Mouse (Mus musculus) intestine, embryonic 15.5 days (tissue): ENCODE measurements around the gene Ift74. TPM values are rescaled to one million over a fixed set of nuclear protein-coding genes. Genes with fewer than 3 reads are reported as not detected.
"Not testable (repeated sequence)": the region's sequence is repeated elsewhere in the genome, so short reads cannot be mapped to it uniquely, and the experiment has no call there.

Source experiments
- ATAC-seq: fragments of 200-750 bp; cut with Nextera tagmentation; 2 replicates; pipeline ENCODE4 v1.8.0; 2017; ENCODE audit warnings: moderate TSS enrichment, moderate library complexity
- H3K27ac ChIP-seq: fragments of 300-500 bp; sonication (generic); 2 replicates; pipeline ENCODE4 v1.5.1; 2015; ENCODE audit warnings: mild to moderate bottlenecking, inconsistent platforms
- H3K27me3 ChIP-seq: fragments of 300-500 bp; sonication (generic); replicated peaks from 2 replicates; pipeline ENCODE4 v1.6.1; 2015; ENCODE audit warnings: inconsistent platforms
- H3K36me3 ChIP-seq: fragments of 300-500 bp; sonication (generic); 2 replicates; pipeline ENCODE4 v1.6.1; 2015; ENCODE audit warnings: inconsistent platforms
- H3K4me1 ChIP-seq: fragments of 300-500 bp; sonication (generic); replicated peaks from 2 replicates; pipeline ENCODE4 v1.6.1; 2015; ENCODE audit warnings: inconsistent platforms
- H3K4me2 ChIP-seq: fragments of 300-500 bp; sonication (generic); replicated peaks from 2 replicates; pipeline ENCODE4 v1.6.1; 2015; ENCODE audit warnings: mild to moderate bottlenecking, inconsistent platforms
- H3K4me3 ChIP-seq: fragments of 300-500 bp; sonication (generic); replicated peaks from 2 replicates; pipeline ENCODE4 v1.5.1; 2015; ENCODE audit warnings: inconsistent platforms
- H3K9ac ChIP-seq: fragments of 300-500 bp; sonication (generic); 2 replicates; pipeline ENCODE4 v1.6.1; 2015; ENCODE audit warnings: inconsistent platforms
- H3K9me3 ChIP-seq: fragments of 300-500 bp; sonication (generic); 2 replicates; pipeline ENCODE4 v1.6.1; 2016; ENCODE audit warnings: inconsistent platforms
- WGBS: fragments of 180-500 bp; shearing (Covaris S2); methylation state at CpG from one replicate; pipeline ENCODE4 v1.1.7; 2015; 5-methylcytosine and 5-hydroxymethylcytosine counted together
- polyA plus RNA-seq: library from polyadenylated mRNA; unstranded; fragments of >200 nt; fragmentation: Nextera tagmentation; extraction: Ambion mirVana; gene quantifications from 2 replicates; pipeline ENCODE4 v1.2.1, GENCODE M21; 2015

The Ift74 gene
- polyA plus RNA-seq, 1 experiment from 2014 or later = 23.4 TPM

DNA sequence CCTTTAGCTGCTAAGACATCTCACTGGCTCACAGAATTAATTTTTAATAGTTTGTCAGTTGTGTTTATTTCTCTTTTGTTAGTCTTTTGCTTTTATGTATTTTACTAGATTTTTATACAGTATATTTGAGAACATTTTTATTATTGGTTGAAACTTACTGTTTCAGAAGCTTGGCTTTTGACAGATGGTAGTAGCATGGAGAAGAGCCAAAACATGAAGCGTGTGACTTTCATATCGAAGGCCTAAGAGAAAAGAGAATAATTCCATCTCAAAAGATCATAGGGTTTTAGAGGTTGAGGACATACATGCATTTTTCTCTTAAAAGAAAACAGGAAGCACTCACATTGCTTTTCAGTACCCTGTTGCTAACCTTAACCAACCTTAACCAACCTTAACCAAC, 28.9 kb downstream of the Ift74 start:
- H3K4me1 ChIP-seq = no peaks in the 10 kb centered on the region
- H3K36me3 ChIP-seq = no peaks in the 10 kb centered on the region
- H3K27ac ChIP-seq = no peak overlapping the region
- H3K4me3 ChIP-seq = no peak overlapping the region
- H3K27me3 ChIP-seq = no peaks in the 10 kb centered on the region
- 95% methylated on average over 2 of the region's 2 CpGs for WGBS
- H3K9ac ChIP-seq = no peak overlapping the region
- no peak for ATAC-seq
- no peak overlapping the region for H3K4me2 ChIP-seq
- H3K9me3 ChIP-seq = no peaks in the 10 kb centered on the region

DNA sequence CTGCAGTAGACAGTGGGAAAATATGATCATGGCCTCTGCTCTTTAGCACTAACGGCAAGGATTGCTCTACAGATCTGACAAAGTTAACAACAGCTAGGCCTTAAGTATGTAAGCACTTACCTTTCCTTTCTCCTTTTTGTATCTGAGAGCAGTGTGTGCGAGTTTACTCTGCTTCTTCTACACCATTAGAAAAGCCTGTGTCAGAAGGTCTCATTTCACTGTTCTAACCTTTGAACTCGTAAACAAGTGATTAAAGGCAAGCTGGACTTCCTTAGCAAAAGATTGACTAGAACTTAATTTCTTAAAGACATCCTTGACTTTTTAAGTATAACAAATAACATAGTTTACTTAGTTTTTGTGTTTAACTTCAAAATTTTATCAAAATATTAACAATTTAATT, 35.6 kb downstream of the Ift74 start, which contains the start of gene Lrrc19:
Gene Lrrc19, minus strand, starts transcription at position 225 of the 400 bp plus-strand sequence.
- ATAC-seq = peak; percentile 54; the same call in 1 of the 2 replicates
- Histone ChIP-seq H3K4me2 (no peak within 1 kb of the TSS), H3K4me3 (no peak within 1 kb of the TSS), H3K9me3 (no peaks in the 10 kb centered on the region), H3K36me3 (no peaks in the 10 kb centered on the region), H3K27ac (no peak within 1 kb of the TSS), H3K27me3 (no peaks in the 10 kb centered on the region), H3K9ac (no peak within 1 kb of the TSS), H3K4me1 (no peaks in the 10 kb centered on the region)
- WGBS = 80% methylated on average over 3 of the region's 3 CpGs

DNA sequence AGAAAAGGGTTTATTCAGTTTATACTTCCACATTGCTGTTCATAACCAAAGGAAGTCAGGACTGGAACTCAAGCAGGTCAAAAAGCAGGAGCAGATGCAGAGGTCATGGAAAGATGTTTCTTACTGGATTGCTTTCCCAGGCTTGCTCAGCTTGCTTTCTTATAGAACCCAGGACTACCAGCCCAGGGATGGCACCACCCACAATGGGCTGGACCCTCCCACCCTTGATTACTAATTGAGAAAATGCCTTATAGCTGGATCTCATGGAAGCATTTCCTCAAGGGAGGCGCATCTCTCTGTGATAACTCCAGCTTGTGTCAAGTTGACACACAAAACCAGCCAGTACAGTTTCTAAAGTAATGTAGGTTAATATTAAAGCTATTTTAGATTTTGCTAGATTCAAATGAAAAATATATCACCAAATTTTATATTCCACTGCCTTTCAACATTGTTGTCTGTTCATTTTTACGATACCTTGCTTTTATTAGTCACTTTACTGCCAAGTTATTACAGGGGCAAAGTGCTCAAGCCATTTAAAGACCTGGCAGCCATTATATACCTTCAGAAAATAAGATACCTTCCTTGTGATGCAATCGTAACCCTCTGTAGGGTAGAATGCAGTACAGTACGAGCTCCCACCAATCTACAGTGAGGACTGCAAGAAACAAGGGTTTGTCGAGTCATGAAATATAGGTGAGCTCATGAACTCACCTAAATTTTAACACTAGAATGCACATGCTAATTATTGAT, 36.3 kb downstream of the Ift74 start:
- not testable (repeated sequence) for H3K9me3 ChIP-seq, H3K36me3 ChIP-seq, H3K4me1 ChIP-seq, H3K4me2 ChIP-seq, H3K9ac ChIP-seq, H3K4me3 ChIP-seq, H3K27me3 ChIP-seq, H3K27ac ChIP-seq
- ATAC-seq = peak; percentile 97
- WGBS = 67% methylated on average over 5 of the region's 5 CpGs

DNA sequence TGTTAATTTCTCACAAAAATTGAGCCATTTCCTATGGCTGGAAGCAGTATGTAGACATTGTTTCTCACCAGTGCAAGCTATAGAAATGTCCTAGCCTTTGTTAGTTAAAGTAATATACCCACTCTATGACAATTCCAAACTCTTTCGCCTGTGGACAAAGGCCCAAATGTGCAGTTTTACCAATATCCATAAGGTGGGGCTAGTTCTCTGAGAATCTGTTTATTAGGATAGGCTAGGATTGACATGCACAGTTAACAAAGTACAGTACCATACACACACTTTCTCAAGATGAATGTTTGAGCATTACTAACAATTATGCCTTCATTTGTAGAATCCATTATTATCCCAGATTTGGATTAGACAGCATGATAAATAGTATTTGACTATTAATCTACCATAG, 55.4 kb downstream of the Ift74 start:
- 54% methylated on average over 1 of the region's 1 CpGs for WGBS
- peak; percentile 53 for ATAC-seq

DNA sequence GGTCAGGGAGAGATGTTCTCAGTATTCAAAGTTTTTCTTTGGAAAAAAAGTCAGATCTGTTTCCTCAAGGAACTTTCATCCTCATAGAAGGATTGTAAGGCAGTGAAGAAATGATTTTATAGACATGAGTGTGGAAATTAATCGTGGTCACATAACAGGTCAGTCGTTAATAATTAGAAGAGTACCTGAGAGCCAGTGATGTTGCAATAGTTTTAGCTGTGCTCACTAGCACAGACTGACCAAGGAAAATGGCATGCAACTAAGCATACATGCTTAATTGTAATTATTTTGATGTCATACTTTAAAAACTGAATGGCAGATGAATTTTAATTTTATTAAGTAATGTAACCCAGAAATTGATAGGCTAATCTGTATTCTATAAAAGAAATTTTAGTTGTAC, 66.4 kb downstream of the Ift74 start:
- no peaks in the 10 kb centered on the region for H3K4me1 ChIP-seq
- H3K27ac ChIP-seq = no peak overlapping the region

More for the DNA sequence above, 55.4 kb downstream of the Ift74 start:
- H3K4me3 ChIP-seq = no peak overlapping the region
- H3K4me1 ChIP-seq = no peaks in the 10 kb centered on the region
- no peak overlapping the region for H3K27ac ChIP-seq
- H3K9ac ChIP-seq = no peak overlapping the region
- no peaks in the 10 kb centered on the region for H3K27me3 ChIP-seq
- no peaks in the 10 kb centered on the region for H3K9me3 ChIP-seq
- H3K36me3 ChIP-seq = no peaks in the 10 kb centered on the region
- no peak overlapping the region for H3K4me2 ChIP-seq

DNA sequence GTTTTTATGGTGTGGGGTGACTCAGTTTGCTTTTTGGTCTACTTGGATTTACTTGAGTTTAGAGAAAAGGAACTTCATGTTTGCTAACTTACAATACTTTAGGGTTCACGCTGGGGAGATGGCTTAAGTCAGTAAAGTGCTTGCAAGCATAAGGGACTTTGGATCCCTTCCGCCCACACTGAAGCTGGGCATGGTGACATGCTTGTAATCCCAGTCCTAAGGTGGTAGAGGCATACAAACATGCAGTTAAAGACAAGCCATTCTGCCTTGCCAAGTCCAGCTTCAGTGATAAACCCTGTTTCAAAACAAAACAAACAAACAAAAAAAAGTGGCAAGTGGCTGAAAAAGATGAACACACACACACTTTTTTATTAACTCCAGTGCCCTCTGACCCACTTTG, 66.9 kb downstream of the Ift74 start:
- ATAC-seq = no peak
- H3K9me3 ChIP-seq = no peaks in the 10 kb centered on the region
- WGBS = 90% methylated on average over 2 of the region's 2 CpGs
- no peak overlapping the region for H3K27ac ChIP-seq
- H3K4me2 ChIP-seq = no peak overlapping the region
- no peak overlapping the region for H3K4me3 ChIP-seq
- no peaks in the 10 kb centered on the region for H3K36me3 ChIP-seq
- H3K9ac ChIP-seq = no peak overlapping the region
- no peaks in the 10 kb centered on the region for H3K4me1 ChIP-seq
- H3K27me3 ChIP-seq = no peaks in the 10 kb centered on the region

More for the DNA sequence above, 66.4 kb downstream of the Ift74 start:
- Histone ChIP-seq H3K9ac (no peak overlapping the region), H3K4me2 (no peak overlapping the region), H3K27me3 (no peaks in the 10 kb centered on the region), H3K36me3 (no peaks in the 10 kb centered on the region), H3K9me3 (no peaks in the 10 kb centered on the region), H3K4me3 (no peak overlapping the region)
- WGBS = 89% methylated on average over 2 of the region's 2 CpGs
- no peak for ATAC-seq

DNA sequence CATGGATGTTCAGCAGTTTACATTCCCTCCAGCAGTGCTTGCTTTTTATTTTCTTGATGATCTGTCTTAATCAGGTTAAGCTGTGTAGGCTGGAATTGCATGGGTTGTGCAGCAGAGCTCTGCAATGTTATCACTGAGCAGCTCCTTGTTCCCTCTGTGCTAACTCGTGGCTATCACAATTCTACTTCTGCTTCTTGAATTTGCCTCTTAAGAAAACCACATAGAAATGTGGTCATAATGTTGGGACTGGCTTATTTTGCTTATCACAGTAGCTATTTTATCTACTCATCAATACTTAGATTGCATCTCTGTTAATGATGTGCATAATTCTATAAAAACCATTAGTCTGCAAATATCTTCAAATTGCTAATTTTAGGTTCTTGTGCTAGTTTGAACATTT, 67.7 kb downstream of the Ift74 start:
- H3K9ac ChIP-seq = no peak overlapping the region
- H3K27me3 ChIP-seq = no peaks in the 10 kb centered on the region
- no peak for ATAC-seq
- H3K4me1 ChIP-seq = no peaks in the 10 kb centered on the region
- H3K4me3 ChIP-seq = no peak overlapping the region
- H3K4me2 ChIP-seq = no peak overlapping the region
- WGBS = 64% methylated on average over 1 of the region's 1 CpGs
- H3K36me3 ChIP-seq = no peaks in the 10 kb centered on the region
- H3K9me3 ChIP-seq = no peaks in the 10 kb centered on the region
- no peak overlapping the region for H3K27ac ChIP-seq

DNA sequence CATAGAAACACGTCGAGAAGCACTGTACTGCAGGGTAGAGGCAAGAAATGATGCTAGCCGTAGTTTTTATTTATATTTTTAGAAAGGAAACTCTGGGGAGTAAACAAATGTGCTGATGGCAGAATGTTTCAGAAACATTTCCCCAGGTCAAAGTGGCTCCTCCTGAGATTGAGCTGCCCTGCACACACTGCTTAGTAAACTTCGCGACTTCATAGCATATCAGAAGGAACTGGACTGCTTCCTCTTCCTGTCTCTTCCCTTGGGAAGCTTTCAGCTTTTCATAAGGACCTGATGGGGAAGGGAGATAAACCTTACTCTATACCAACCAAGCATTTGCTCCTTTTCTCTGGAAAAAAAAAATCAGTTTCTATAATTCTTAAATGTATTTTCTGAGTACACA, 69.0 kb downstream of the Ift74 start:
- WGBS = 77% methylated on average over 5 of the region's 5 CpGs
- no peak for ATAC-seq
- H3K27ac ChIP-seq = no peak overlapping the region
- H3K36me3 ChIP-seq = no peaks in the 10 kb centered on the region
- H3K4me3 ChIP-seq = no peak overlapping the region
- H3K4me1 ChIP-seq = no peaks in the 10 kb centered on the region
- no peaks in the 10 kb centered on the region for H3K27me3 ChIP-seq
- no peak overlapping the region for H3K9ac ChIP-seq
- H3K4me2 ChIP-seq = no peak overlapping the region
- H3K9me3 ChIP-seq = no peaks in the 10 kb centered on the region

DNA sequence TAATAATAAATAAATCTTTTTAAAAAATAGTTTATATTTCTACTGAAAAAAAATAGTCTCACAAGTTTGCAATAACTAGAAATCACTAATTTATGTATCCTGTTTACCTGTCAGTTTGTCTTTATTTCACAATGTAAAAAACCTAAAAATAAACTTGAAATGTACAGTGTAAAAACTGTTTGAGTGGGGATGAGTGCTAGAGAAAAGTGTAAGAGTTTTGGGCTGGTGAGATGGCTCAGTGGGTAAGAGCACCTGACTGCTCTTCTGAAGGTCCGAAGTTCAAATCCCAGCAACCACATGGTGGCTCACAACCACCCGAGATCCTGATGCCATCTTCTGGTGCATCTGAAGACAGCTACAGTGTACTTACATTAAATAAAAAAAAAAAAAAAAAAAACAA, 75.5 kb downstream of the Ift74 start:
- H3K9me3 ChIP-seq, H3K4me2 ChIP-seq, H3K36me3 ChIP-seq, H3K4me1 ChIP-seq, H3K4me3 ChIP-seq, H3K27ac ChIP-seq, ATAC-seq, H3K27me3 ChIP-seq, H3K9ac ChIP-seq: not testable (repeated sequence)
- 89% methylated on average over 2 of the region's 2 CpGs for WGBS

DNA sequence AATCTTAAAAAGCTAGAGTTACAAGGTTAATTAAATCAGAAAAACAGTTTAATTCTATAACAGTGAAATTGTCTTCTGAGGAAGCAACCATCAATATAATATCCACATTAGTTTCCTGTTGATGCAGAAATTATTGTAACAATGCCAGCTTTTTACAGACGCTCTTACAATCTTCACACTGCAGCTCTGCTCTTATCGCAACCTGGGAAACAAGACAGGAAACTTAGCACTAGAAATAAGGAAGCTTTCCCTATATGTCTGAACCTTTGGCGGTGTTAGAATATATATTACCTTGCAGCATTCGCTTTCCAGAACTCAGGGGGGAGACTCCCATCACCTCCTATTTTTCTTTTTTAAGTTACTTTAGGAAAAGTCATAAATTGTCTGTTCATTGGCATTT, 76.8 kb downstream of the Ift74 start:
- Histone ChIP-seq H3K9me3 (no peaks in the 10 kb centered on the region), H3K4me3 (no peak overlapping the region), H3K27ac (no peak overlapping the region), H3K4me1 (no peaks in the 10 kb centered on the region), H3K4me2 (no peak overlapping the region), H3K27me3 (no peaks in the 10 kb centered on the region), H3K9ac (no peak overlapping the region), H3K36me3 (no peaks in the 10 kb centered on the region)
- WGBS = 80% methylated on average over 4 of the region's 4 CpGs
- ATAC-seq = no peak

DNA sequence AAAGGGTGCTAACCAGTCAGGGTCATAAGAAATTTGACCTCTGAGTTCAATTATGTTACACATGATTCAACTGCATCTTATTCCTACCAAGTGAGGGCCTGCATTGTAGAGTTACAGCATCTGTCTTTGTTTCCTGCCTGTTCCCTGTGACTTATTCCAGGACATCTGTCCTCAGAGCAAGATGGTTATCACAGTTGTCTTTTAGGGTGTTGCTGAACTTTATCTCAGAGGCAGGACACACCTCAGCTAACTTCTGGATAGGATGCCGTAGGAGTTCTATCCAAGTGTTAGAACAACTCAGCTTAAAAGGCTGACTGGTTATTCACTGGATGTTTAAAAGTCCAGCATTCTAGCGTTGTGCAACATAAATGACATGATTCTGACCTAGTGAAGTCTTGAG, 77.9 kb downstream of the Ift74 start:
- Histone ChIP-seq H3K36me3 (no peaks in the 10 kb centered on the region), H3K9me3 (no peaks in the 10 kb centered on the region), H3K27ac (no peak overlapping the region), H3K4me1 (no peaks in the 10 kb centered on the region), H3K9ac (no peak overlapping the region), H3K27me3 (no peaks in the 10 kb centered on the region), H3K4me2 (no peak overlapping the region), H3K4me3 (no peak overlapping the region)
- no peak for ATAC-seq
- WGBS = 81% methylated on average over 2 of the region's 2 CpGs

DNA sequence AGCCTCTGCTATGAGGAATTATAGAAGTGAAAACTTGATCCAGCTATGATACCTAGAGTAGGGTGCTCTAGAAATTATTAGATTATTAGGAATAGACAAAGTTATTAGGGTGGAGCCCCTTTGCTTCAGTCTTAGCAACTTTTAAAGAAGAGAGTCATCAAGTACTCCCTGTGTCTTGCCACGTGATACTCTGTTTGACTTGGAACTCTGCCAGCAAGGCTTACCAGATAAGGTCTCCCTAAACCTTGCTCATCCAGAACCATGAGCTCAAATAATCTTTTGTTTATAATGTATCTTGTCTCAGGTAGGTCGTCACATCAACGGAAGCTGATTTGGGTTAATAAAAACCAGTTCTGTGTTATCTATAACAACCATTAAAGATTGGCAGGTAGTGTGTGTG, 82.1 kb downstream of the Ift74 start:
- Histone ChIP-seq H3K4me1 (no peaks in the 10 kb centered on the region), H3K27ac (no peak overlapping the region), H3K36me3 (no peaks in the 10 kb centered on the region), H3K9me3 (no peaks in the 10 kb centered on the region), H3K4me2 (no peak overlapping the region), H3K9ac (no peak overlapping the region), H3K4me3 (no peak overlapping the region), H3K27me3 (no peaks in the 10 kb centered on the region)
- ATAC-seq = no peak
- 36% methylated on average over 3 of the region's 3 CpGs for WGBS

DNA sequence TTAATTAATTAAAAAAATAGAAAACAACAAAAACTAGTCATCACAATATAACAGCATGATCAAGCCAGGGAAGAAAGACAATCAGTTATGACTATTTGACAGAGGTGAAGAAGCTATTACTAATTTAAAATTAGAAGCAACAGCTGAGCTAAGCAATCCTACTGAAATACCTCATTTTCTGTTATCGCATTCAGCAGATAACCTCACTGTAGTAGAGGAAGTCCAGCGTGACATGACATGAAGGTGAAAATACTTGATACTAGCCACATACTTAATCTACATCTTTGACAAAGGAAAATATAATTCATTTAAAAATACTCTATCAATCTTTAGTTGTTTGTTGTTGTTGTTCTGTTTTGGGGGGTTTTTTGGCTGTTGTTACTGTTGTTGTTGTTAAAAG, 96.7 kb downstream of the Ift74 start:
- H3K4me2 ChIP-seq = no peak overlapping the region
- H3K9ac ChIP-seq = no peak overlapping the region
- no peaks in the 10 kb centered on the region for H3K4me1 ChIP-seq
- no peak for ATAC-seq
- H3K9me3 ChIP-seq = no peaks in the 10 kb centered on the region
- no peaks in the 10 kb centered on the region for H3K27me3 ChIP-seq
- no peak overlapping the region for H3K4me3 ChIP-seq
- WGBS = 89% methylated on average over 2 of the region's 2 CpGs
- H3K36me3 ChIP-seq = no peaks in the 10 kb centered on the region
- no peak overlapping the region for H3K27ac ChIP-seq
